Mouse (Mus musculus) embryonic fibroblast, embryonic 13.5 days (primary cell): ENCODE data around the gene Akap5.

Experiments used
- CTCF ChIP-seq: IDR thresholded peaks from 2 replicates; pipeline ENCODE4 v1.5.1; 2011; ENCODE audit warnings: mild to moderate bottlenecking, control low read depth, low read length, moderate library complexity, borderline replicate concordance; ENCODE audit not compliant: insufficient read depth
- POLR2A ChIP-seq: IDR thresholded peaks from 2 replicates; pipeline ENCODE4 v1.6.1; 2011; ENCODE audit warnings: low read depth, mild to moderate bottlenecking, control low read depth, low read length, moderate library complexity

DNA sequence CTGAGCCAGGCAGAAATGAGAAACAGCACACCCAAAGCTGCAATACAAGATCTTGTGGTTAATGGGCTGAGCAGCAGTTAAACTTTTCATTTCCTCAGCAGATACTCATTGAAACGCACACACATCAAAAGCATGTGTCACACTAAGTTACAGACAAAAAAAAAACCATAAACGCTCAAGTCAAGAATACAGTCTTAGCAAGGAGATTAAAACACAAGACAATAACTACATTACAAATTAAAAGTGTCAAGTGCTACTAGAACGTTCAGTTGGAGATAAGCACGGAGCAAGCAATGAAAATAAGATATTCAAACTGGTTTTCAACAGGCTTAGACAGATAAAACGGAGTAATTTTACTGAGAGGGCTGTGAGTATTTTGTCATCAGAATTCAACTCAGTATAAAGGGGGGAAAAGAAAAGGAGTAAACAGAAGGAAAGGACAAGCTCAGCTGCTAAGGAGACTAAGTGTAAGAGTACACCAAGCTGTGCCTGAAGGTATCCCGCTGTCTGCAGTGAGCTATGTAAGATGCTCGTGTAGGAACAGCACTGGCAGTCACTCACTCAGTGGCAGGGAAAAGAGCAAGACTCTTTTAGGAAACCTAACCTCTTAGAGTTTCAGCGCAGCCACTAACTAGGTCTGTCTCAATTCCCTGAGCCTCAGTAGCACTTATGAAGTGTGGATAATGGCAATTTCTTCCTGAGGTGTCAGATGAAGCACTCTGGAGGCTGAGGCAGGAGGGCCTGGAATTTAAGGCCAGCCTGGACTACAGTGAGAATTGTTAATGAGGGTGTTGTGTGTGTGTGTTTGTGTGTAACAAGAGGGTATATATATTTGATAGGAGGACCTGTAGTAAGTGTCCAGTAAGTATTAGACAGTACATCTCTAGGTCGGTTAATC, 37.0 kb downstream of the Akap5 start:
- TF ChIP-seq CTCF: no peak
- no peak for TF ChIP-seq POLR2A
